8 mouse cellular contexts compared by ENCODE assay signal in genomic region chr17:15108473-15109441, GRCm38 (mm10).
DNase-seq lines count a peak whose midpoint lies in the region; ATAC-seq and TF ChIP-seq lines count a peak whose summit lies in the region.

No protein-coding gene starts in this region.

- H3K4me3 ChIP-seq in embryonic facial prominence, embryonic 10.5 days: peak overlapping the region; percentile 28; the same call in 1 of the 2 replicates
- no peak overlapping the region for H3K4me3 ChIP-seq in cerebellum, adult 2 months (replicated peaks; ENCODE audit: insufficient read depth, low read depth, low read length)

- peak overlapping the region; percentile 62 for H3K27ac ChIP-seq in embryonic facial prominence, embryonic 10.5 days (replicated peaks)
- no peak overlapping the region for H3K27ac ChIP-seq in cerebellum, adult 2 months (ENCODE audit: insufficient read depth, low read length)

- no peak for TF ChIP-seq POLR2A in cerebellum, adult 2 months (IDR thresholded peaks at IDR 0.05; ENCODE audit: borderline replicate concordance, insufficient read depth, low read length)

- H3K36me3 ChIP-seq in embryonic facial prominence, embryonic 10.5 days (replicated peaks): no peaks in the 10 kb centered on the region

- H3K4me1 ChIP-seq in embryonic facial prominence, embryonic 10.5 days: peaks cover 20% of the 10 kb centered on the region
- no peaks in the 10 kb centered on the region for H3K4me1 ChIP-seq in cerebellum, adult 2 months (ENCODE audit: control insufficient read depth, insufficient read depth, low read length)

- no peak for TF ChIP-seq CTCF in cerebellum, adult 2 months (IDR thresholded peaks at IDR 0.05; ENCODE audit: borderline replicate concordance, insufficient read depth, low read depth, low read length)

- no peak for ATAC-seq in erythroblast, adult 5-6 weeks (replicated peaks; ENCODE audit: low FRiP score, poor library complexity, severe bottlenecking)
- ATAC-seq in activated CD4-positive, CD25-positive, alpha-beta regulatory T cell, adult 4 months: no peak

- no peaks in the 10 kb centered on the region for H3K9me3 ChIP-seq in embryonic facial prominence, embryonic 10.5 days

- H3K27me3 ChIP-seq in embryonic facial prominence, embryonic 10.5 days (replicated peaks; ENCODE audit: low read depth, poor library complexity, severe bottlenecking): no peaks in the 10 kb centered on the region
- no peaks in the 10 kb centered on the region; the same call in 1 of the 2 replicates for H3K27me3 ChIP-seq in cerebellum, adult 2 months (ENCODE audit: control insufficient read depth, insufficient read depth, low read length)

- peak; percentile 67 for DNase-seq in kidney, postnatal 10 days
- DNase-seq in kidney, postnatal 36 days: no peak
- peak; percentile 48 for DNase-seq in embryonic facial prominence, embryonic 10.5 days (ENCODE audit: low spot score)
- peak; percentile 46 for DNase-seq in layer of hippocampus, adult 11-12 months (ENCODE audit: low spot score)
- peak; percentile 71 for DNase-seq in neural tube, embryonic 10.5 days (ENCODE audit: extremely low spot score, low spot score)
- no peak for DNase-seq in cerebellum, adult 2 months

- WGBS in embryonic facial prominence, embryonic 10.5 days: 41% methylated on average over 20 of the region's 20 CpGs
- WGBS in cerebellum, adult 2 months: 17% methylated on average over 20 of the region's 20 CpGs

Comparison
In these comparisons a context has a peak if more than half of its experiments do, and no peak if none do; other contexts are left out.
1. DNase-seq: peak in kidney, postnatal 10 days (single experiment), embryonic facial prominence, embryonic 10.5 days (single experiment), layer of hippocampus, adult 11-12 months (single experiment) and neural tube, embryonic 10.5 days (single experiment); none in kidney, postnatal 36 days (0 of 2) and cerebellum, adult 2 months (0 of 2).